Mouse (Mus musculus) right cerebral cortex, adult 2 months (tissue): ENCODE data around the gene Vmn2r85.
A peak's percentile ranks its signal among the peaks of the same experiment; 100 is the strongest.
"Not testable (repeated sequence)": the region's sequence is repeated elsewhere in the genome, so short reads cannot be mapped to it uniquely, and the experiment has no call there.

Experiments
- DNase-seq, 2 experiments: peaks; one replicate each; pipeline ENCODE4 v3.0.0; 2021 to 2022; ENCODE audit warnings: low spot score in 2 of 2

The Vmn2r85 gene

GRCm38 (mm10) chr10:130429603-130430002, at the start of gene Vmn2r85:
Vmn2r85 (minus strand) TSS chr10:130429703.
- not testable (repeated sequence) for DNase-seq

GRCm38 (mm10) chr10:130470311-130470760, 40.8 kb upstream of the Vmn2r85 start:
- DNase-seq, result peak; percentile 5 to 13

- not testable (repeated sequence) for DNase-seq
Measured at GRCm38 (mm10) chr10:130455950-130456349, 26.4 kb upstream of the Vmn2r85 start, which contains the start of gene Vmn2r86. Vmn2r86 (minus strand) TSS chr10:130456050.

GRCm38 (mm10) chr10:130444776-130445175, 15.3 kb upstream of the Vmn2r85 start:
- DNase-seq, result no peak

GRCm38 (mm10) chr10:130434185-130434898, 4.8 kb upstream of the Vmn2r85 start:
- not testable (repeated sequence) for DNase-seq

- not testable (repeated sequence) for DNase-seq
Measured at GRCm38 (mm10) chr10:130422368-130422767, 7.1 kb downstream of the Vmn2r85 start.

- no peak for DNase-seq
Measured at GRCm38 (mm10) chr10:130420401-130420800, 9.1 kb downstream of the Vmn2r85 start.

- not testable (repeated sequence) for DNase-seq
Measured at GRCm38 (mm10) chr10:130419954-130420353, 9.5 kb downstream of the Vmn2r85 start.

GRCm38 (mm10) chr10:130416352-130416751, 13.2 kb downstream of the Vmn2r85 start:
- not testable (repeated sequence) for DNase-seq

- DNase-seq, result not testable (repeated sequence)
Measured at GRCm38 (mm10) chr10:130412167-130412698, 17.3 kb downstream of the Vmn2r85 start.

- no peak for DNase-seq
Measured at GRCm38 (mm10) chr10:130394232-130394631, 35.3 kb downstream of the Vmn2r85 start, which contains the start of gene Vmn2r84. Vmn2r84 (minus strand) TSS chr10:130394332.

- DNase-seq, result no peak
Measured at GRCm38 (mm10) chr10:130375145-130375544, 54.4 kb downstream of the Vmn2r85 start.

GRCm38 (mm10) chr10:130372491-130373173, 56.9 kb downstream of the Vmn2r85 start:
- DNase-seq, result no peak

GRCm38 (mm10) chr10:130371644-130372043, 57.9 kb downstream of the Vmn2r85 start:
- no peak for DNase-seq

GRCm38 (mm10) chr10:130370005-130370682, 59.4 kb downstream of the Vmn2r85 start:
- DNase-seq, result no peak

GRCm38 (mm10) chr10:130368384-130368783, 61.1 kb downstream of the Vmn2r85 start:
- no peak for DNase-seq

- no peak for DNase-seq
Measured at GRCm38 (mm10) chr10:130364766-130365165, 64.7 kb downstream of the Vmn2r85 start.
